Mouse (Mus musculus): Measurements from ENCODE around the gene Nanos2. TPM values are rescaled to one million over a fixed set of nuclear protein-coding genes. Genes with fewer than 3 reads are reported as not detected.

The Nanos2 gene
- total and polyA plus RNA-seq, 3 experiments, result 0.16 TPM; not detected in 2

- DNase-seq (ENCODE audit: low spot score), result no peak
- peaks cover 2% of the 10 kb centered on the region for H3K9me3 ChIP-seq (replicated peaks)
- no peak overlapping the region for H3K4me3 ChIP-seq (ENCODE audit: low read depth, low read length)
- H3K36me3 ChIP-seq (replicated peaks), result no peaks in the 10 kb centered on the region
- ATAC-seq (ENCODE audit: extremely low read depth, insufficient number of reproducible peaks, low FRiP score, poor library complexity, severe bottlenecking), result no peak
- no peaks in the 10 kb centered on the region for H3K4me1 ChIP-seq (ENCODE audit: insufficient read depth, low read depth, low read length)
- H3K27me3 ChIP-seq (ENCODE audit: insufficient read depth, low read length), result peaks cover 11% of the 10 kb centered on the region
- TF ChIP-seq TAL1 (conservative IDR thresholded peaks at IDR 0.05; ENCODE audit: low read depth, low read length) (no peak), POLR2AphosphoS5 (IDR thresholded peaks at IDR 0.05; ENCODE audit: insufficient replicate concordance, low read depth, low read length) (no peak), GATA2 (IDR thresholded peaks at IDR 0.05; ENCODE audit: borderline replicate concordance, low read depth, low read length) (no peak), GATA1 (IDR thresholded peaks at IDR 0.05; ENCODE audit: borderline replicate concordance, low read length) (no peak), CTCF (IDR thresholded peaks at IDR 0.05; ENCODE audit: low read depth, low read length) (no peak)
Observed at GRCm38 (mm10) chr7:18963294-18963843, 23.8 kb upstream of the Nanos2 start.

GRCm38 (mm10) chr7:18965312-18965711, 21.9 kb upstream of the Nanos2 start:
- no peak for DNase-seq (ENCODE audit: low spot score)
- Histone ChIP-seq H3K4me3 (ENCODE audit: low read depth, low read length) (no peak overlapping the region), H3K36me3 (replicated peaks) (no peaks in the 10 kb centered on the region), H3K4me1 (ENCODE audit: insufficient read depth, low read depth, low read length) (no peaks in the 10 kb centered on the region), H3K9me3 (replicated peaks) (no peaks in the 10 kb centered on the region), H3K27me3 (ENCODE audit: insufficient read depth, low read length) (peaks cover 11% of the 10 kb centered on the region)
- ATAC-seq (ENCODE audit: extremely low read depth, insufficient number of reproducible peaks, low FRiP score, poor library complexity, severe bottlenecking), result no peak
- TF ChIP-seq GATA2 (IDR thresholded peaks at IDR 0.05; ENCODE audit: borderline replicate concordance, low read depth, low read length) (no peak), TAL1 (conservative IDR thresholded peaks at IDR 0.05; ENCODE audit: low read depth, low read length) (no peak), POLR2AphosphoS5 (IDR thresholded peaks at IDR 0.05; ENCODE audit: insufficient replicate concordance, low read depth, low read length) (no peak), GATA1 (IDR thresholded peaks at IDR 0.05; ENCODE audit: borderline replicate concordance, low read length) (no peak), CTCF (IDR thresholded peaks at IDR 0.05; ENCODE audit: low read depth, low read length) (no peak)

GRCm38 (mm10) chr7:18967603-18968002, 19.6 kb upstream of the Nanos2 start:
- Histone ChIP-seq H3K4me1 (ENCODE audit: insufficient read depth, low read depth, low read length) (no peaks in the 10 kb centered on the region), H3K4me3 (ENCODE audit: low read depth, low read length) (no peak overlapping the region), H3K36me3 (replicated peaks) (no peaks in the 10 kb centered on the region), H3K9me3 (replicated peaks) (no peaks in the 10 kb centered on the region), H3K27me3 (ENCODE audit: insufficient read depth, low read length) (peaks cover 8% of the 10 kb centered on the region)
- ATAC-seq (ENCODE audit: extremely low read depth, insufficient number of reproducible peaks, low FRiP score, poor library complexity, severe bottlenecking) (no peak), DNase-seq (ENCODE audit: low spot score) (no peak)
- TF ChIP-seq POLR2AphosphoS5 (IDR thresholded peaks at IDR 0.05; ENCODE audit: insufficient replicate concordance, low read depth, low read length) (no peak), CTCF (IDR thresholded peaks at IDR 0.05; ENCODE audit: low read depth, low read length) (no peak), TAL1 (conservative IDR thresholded peaks at IDR 0.05; ENCODE audit: low read depth, low read length) (no peak)

- ATAC-seq (ENCODE audit: extremely low read depth, insufficient number of reproducible peaks, low FRiP score, poor library complexity, severe bottlenecking) (no peak), DNase-seq (ENCODE audit: low spot score) (no peak)
- no peak for TF ChIP-seq GATA2 (IDR thresholded peaks at IDR 0.05; ENCODE audit: borderline replicate concordance, low read depth, low read length)
- TF ChIP-seq TAL1 (conservative IDR thresholded peaks at IDR 0.05; ENCODE audit: low read depth, low read length), result no peak
- H3K4me3 ChIP-seq (ENCODE audit: low read depth, low read length), result no peak overlapping the region
- H3K4me1 ChIP-seq (ENCODE audit: insufficient read depth, low read depth, low read length), result no peaks in the 10 kb centered on the region
- no peaks in the 10 kb centered on the region for H3K9me3 ChIP-seq (replicated peaks)
- peaks cover 16% of the 10 kb centered on the region for H3K27me3 ChIP-seq (ENCODE audit: insufficient read depth, low read length)
- H3K36me3 ChIP-seq (replicated peaks), result no peaks in the 10 kb centered on the region
Observed at GRCm38 (mm10) chr7:18970956-18971355, 16.2 kb upstream of the Nanos2 start.

GRCm38 (mm10) chr7:18978381-18978780, 8.8 kb upstream of the Nanos2 start:
- no peak for ATAC-seq (ENCODE audit: extremely low read depth, insufficient number of reproducible peaks, low FRiP score, poor library complexity, severe bottlenecking)
- no peak for DNase-seq (ENCODE audit: low spot score)
- no peaks in the 10 kb centered on the region for H3K9me3 ChIP-seq (replicated peaks)
- TF ChIP-seq GATA2 (IDR thresholded peaks at IDR 0.05; ENCODE audit: borderline replicate concordance, low read depth, low read length) (no peak), GATA1 (IDR thresholded peaks at IDR 0.05; ENCODE audit: borderline replicate concordance, low read length) (no peak), POLR2AphosphoS5 (IDR thresholded peaks at IDR 0.05; ENCODE audit: insufficient replicate concordance, low read depth, low read length) (no peak), TAL1 (conservative IDR thresholded peaks at IDR 0.05; ENCODE audit: low read depth, low read length) (no peak), CTCF (IDR thresholded peaks at IDR 0.05; ENCODE audit: low read depth, low read length) (no peak)
- H3K27me3 ChIP-seq (ENCODE audit: insufficient read depth, low read length), result peaks cover 21% of the 10 kb centered on the region
- H3K4me3 ChIP-seq (ENCODE audit: low read depth, low read length), result no peak overlapping the region
- no peaks in the 10 kb centered on the region for H3K36me3 ChIP-seq (replicated peaks)
- H3K4me1 ChIP-seq (ENCODE audit: insufficient read depth, low read depth, low read length), result no peaks in the 10 kb centered on the region

- DNase-seq (ENCODE audit: low spot score) (no peak), ATAC-seq (ENCODE audit: extremely low read depth, insufficient number of reproducible peaks, low FRiP score, poor library complexity, severe bottlenecking) (no peak)
- Histone ChIP-seq H3K9me3 (replicated peaks) (no peaks in the 10 kb centered on the region), H3K4me1 (ENCODE audit: insufficient read depth, low read depth, low read length) (peaks cover 18% of the 10 kb centered on the region), H3K27me3 (ENCODE audit: insufficient read depth, low read length) (peaks cover 33% of the 10 kb centered on the region), H3K36me3 (replicated peaks) (no peaks in the 10 kb centered on the region), H3K4me3 (ENCODE audit: low read depth, low read length) (no peak overlapping the region)
- TF ChIP-seq TAL1 (conservative IDR thresholded peaks at IDR 0.05; ENCODE audit: low read depth, low read length), result no peak
Observed at GRCm38 (mm10) chr7:18986503-18986902, 697 bp upstream of the Nanos2 start.

- peaks cover 7% of the 10 kb centered on the region for H3K36me3 ChIP-seq (replicated peaks)
- ATAC-seq (ENCODE audit: extremely low read depth, insufficient number of reproducible peaks, low FRiP score, poor library complexity, severe bottlenecking), result no peak
- no peak for DNase-seq (ENCODE audit: low spot score)
- peaks cover 7% of the 10 kb centered on the region for H3K9me3 ChIP-seq (replicated peaks)
- TF ChIP-seq CTCF (IDR thresholded peaks at IDR 0.05; ENCODE audit: low read depth, low read length) (no peak), POLR2AphosphoS5 (IDR thresholded peaks at IDR 0.05; ENCODE audit: insufficient replicate concordance, low read depth, low read length) (no peak), GATA1 (IDR thresholded peaks at IDR 0.05; ENCODE audit: borderline replicate concordance, low read length) (no peak), GATA2 (IDR thresholded peaks at IDR 0.05; ENCODE audit: borderline replicate concordance, low read depth, low read length) (no peak), TAL1 (conservative IDR thresholded peaks at IDR 0.05; ENCODE audit: low read depth, low read length) (no peak)
- no peak overlapping the region for H3K4me3 ChIP-seq (ENCODE audit: low read depth, low read length)
- peaks cover 26% of the 10 kb centered on the region for H3K4me1 ChIP-seq (ENCODE audit: insufficient read depth, low read depth, low read length)
- peaks cover 33% of the 10 kb centered on the region for H3K27me3 ChIP-seq (ENCODE audit: insufficient read depth, low read length)
Observed at GRCm38 (mm10) chr7:18987747-18988146, 547 bp downstream of the Nanos2 start.
